Comparison of ENCODE assay signal across 13 mouse cellular contexts in genomic region chr6:45544319-45544875, GRCm38 (mm10).
DNase-seq lines count a peak whose midpoint lies in the region; ATAC-seq lines count a peak whose summit lies in the region.
"Had no signal": no experiment of that assay in that cellular context is flagged by ENCODE, and none has a peak within 500 bp of the region (broad histone marks: within the 10 kb centered on the region; RNA-seq: fewer than 3 reads in every experiment).

No protein-coding gene starts in this region.

- H3K4me2 ChIP-seq in midbrain, embryonic 15.5 days: no peak overlapping the region
- no peak overlapping the region for H3K4me2 ChIP-seq in kidney, embryonic 16.5 days (replicated peaks; ENCODE audit: low read depth, low read length)
- H3K4me2 ChIP-seq: liver, embryonic 15.5 days had no signal

- H3K9ac ChIP-seq in midbrain, embryonic 15.5 days: no peak overlapping the region
- no peak overlapping the region for H3K9ac ChIP-seq in kidney, embryonic 16.5 days (replicated peaks; ENCODE audit: low read length)
- H3K9ac ChIP-seq: liver, embryonic 15.5 days had no signal

- peaks cover 10% of the 10 kb centered on the region; the same call in 1 of the 2 replicates for H3K4me1 ChIP-seq in hindbrain, embryonic 10.5 days (replicated peaks)
- peaks cover 7% of the 10 kb centered on the region; the same call in 1 of the 2 replicates for H3K4me1 ChIP-seq in midbrain, embryonic 15.5 days
- H3K4me1 ChIP-seq in kidney, embryonic 16.5 days (ENCODE audit: insufficient read depth, low read length): no peaks in the 10 kb centered on the region
- H3K4me1 ChIP-seq: liver, embryonic 15.5 days; megakaryocyte, embryonic 14.5 days had no signal

- peak; percentile 83 for ATAC-seq in midbrain, embryonic 15.5 days (replicated peaks)
- no peak for ATAC-seq in kidney, embryonic 16.5 days (ENCODE audit: low FRiP score, low TSS enrichment)
- ATAC-seq: Patski had no signal

- H3K4me3 ChIP-seq in hindbrain, embryonic 10.5 days: no peak overlapping the region
- H3K4me3 ChIP-seq in midbrain, embryonic 15.5 days: no peak overlapping the region
- no peak overlapping the region for H3K4me3 ChIP-seq in kidney, embryonic 16.5 days (ENCODE audit: low read length)
- H3K4me3 ChIP-seq: liver, embryonic 15.5 days; megakaryocyte, embryonic 14.5 days had no signal

- H3K36me3 ChIP-seq in hindbrain, embryonic 10.5 days: no peaks in the 10 kb centered on the region
- no peaks in the 10 kb centered on the region for H3K36me3 ChIP-seq in midbrain, embryonic 15.5 days (replicated peaks)
- H3K36me3 ChIP-seq in kidney, embryonic 16.5 days (ENCODE audit: insufficient read depth, low read length): no peaks in the 10 kb centered on the region
- H3K36me3 ChIP-seq: liver, embryonic 15.5 days had no signal

- H3K9me3 ChIP-seq in hindbrain, embryonic 10.5 days: no peaks in the 10 kb centered on the region
- H3K9me3 ChIP-seq in midbrain, embryonic 15.5 days: no peaks in the 10 kb centered on the region
- H3K9me3 ChIP-seq in kidney, embryonic 16.5 days (ENCODE audit: low read length): no peaks in the 10 kb centered on the region
- H3K9me3 ChIP-seq: liver, embryonic 15.5 days; megakaryocyte, embryonic 14.5 days had no signal

- peak; percentile 8 for DNase-seq in Muller cell, postnatal 12 days (ENCODE audit: inconsistent ontology term)
- peak; percentile 15 for DNase-seq in cerebellum, adult 8-10 months
- peak; percentile 10 for DNase-seq in hindbrain, embryonic 10.5 days (ENCODE audit: low spot score)
- no peak for DNase-seq in ovary, postnatal 14 days (ENCODE audit: low spot score)
- DNase-seq in layer of hippocampus, adult 8-10 months (ENCODE audit: low spot score in 2 of 2): no peak
- no peak for DNase-seq in frontal cortex, postnatal 36 days (ENCODE audit: low spot score in 2 of 2)
- DNase-seq: adrenal gland, postnatal 14 days; kidney, adult 9 months had no signal

- WGBS in hindbrain, embryonic 10.5 days: 38% methylated on average over 7 of the region's 7 CpGs
- 21% methylated on average over 7 of the region's 7 CpGs for WGBS in midbrain, embryonic 15.5 days
- 29% methylated on average over 7 of the region's 7 CpGs for WGBS in kidney, embryonic 16.5 days

- no peaks in the 10 kb centered on the region for H3K27me3 ChIP-seq in hindbrain, embryonic 10.5 days (ENCODE audit: insufficient read depth, poor library complexity, severe bottlenecking)
- no peaks in the 10 kb centered on the region for H3K27me3 ChIP-seq in midbrain, embryonic 15.5 days (replicated peaks)
- H3K27me3 ChIP-seq in kidney, embryonic 16.5 days (ENCODE audit: insufficient read depth, low read length): no peaks in the 10 kb centered on the region
- H3K27me3 ChIP-seq: liver, embryonic 15.5 days; megakaryocyte, embryonic 14.5 days; Patski had no signal

- H3K27ac ChIP-seq in hindbrain, embryonic 10.5 days: no peak overlapping the region
- H3K27ac ChIP-seq in midbrain, embryonic 15.5 days: no peak overlapping the region
- H3K27ac ChIP-seq in kidney, embryonic 16.5 days (ENCODE audit: low read length): no peak overlapping the region
- H3K27ac ChIP-seq: liver, embryonic 15.5 days had no signal

Comparison
In these comparisons a context has a peak if more than half of its experiments do, and no peak if none do; other contexts are left out.
1. DNase-seq: peak in Muller cell, postnatal 12 days (single experiment), cerebellum, adult 8-10 months (single experiment) and hindbrain, embryonic 10.5 days (single experiment); none in ovary, postnatal 14 days (single experiment), layer of hippocampus, adult 8-10 months (0 of 2) and frontal cortex, postnatal 36 days (0 of 2).